Mouse (Mus musculus) urinary bladder, adult 2 months (tissue): ENCODE results near the gene Pip5k1b. TPM values are rescaled to one million over a fixed set of nuclear protein-coding genes. Genes with fewer than 3 reads are reported as not detected.

Experiments
- DNase-seq: peaks from one replicate; pipeline ENCODE4 v3.0.0; 2022; ENCODE audit warnings: low spot score
- polyA plus RNA-seq: library from polyadenylated mRNA; depleted of rRNA; stranded (reverse); fragments of >200 nt; gene quantifications from 2 replicates; pipeline ENCODE4 v1.2.3, GENCODE M21; 2012; rRNA removed

Gene Pip5k1b
- polyA plus RNA-seq, 1 experiment: 1.4 TPM

DNA sequence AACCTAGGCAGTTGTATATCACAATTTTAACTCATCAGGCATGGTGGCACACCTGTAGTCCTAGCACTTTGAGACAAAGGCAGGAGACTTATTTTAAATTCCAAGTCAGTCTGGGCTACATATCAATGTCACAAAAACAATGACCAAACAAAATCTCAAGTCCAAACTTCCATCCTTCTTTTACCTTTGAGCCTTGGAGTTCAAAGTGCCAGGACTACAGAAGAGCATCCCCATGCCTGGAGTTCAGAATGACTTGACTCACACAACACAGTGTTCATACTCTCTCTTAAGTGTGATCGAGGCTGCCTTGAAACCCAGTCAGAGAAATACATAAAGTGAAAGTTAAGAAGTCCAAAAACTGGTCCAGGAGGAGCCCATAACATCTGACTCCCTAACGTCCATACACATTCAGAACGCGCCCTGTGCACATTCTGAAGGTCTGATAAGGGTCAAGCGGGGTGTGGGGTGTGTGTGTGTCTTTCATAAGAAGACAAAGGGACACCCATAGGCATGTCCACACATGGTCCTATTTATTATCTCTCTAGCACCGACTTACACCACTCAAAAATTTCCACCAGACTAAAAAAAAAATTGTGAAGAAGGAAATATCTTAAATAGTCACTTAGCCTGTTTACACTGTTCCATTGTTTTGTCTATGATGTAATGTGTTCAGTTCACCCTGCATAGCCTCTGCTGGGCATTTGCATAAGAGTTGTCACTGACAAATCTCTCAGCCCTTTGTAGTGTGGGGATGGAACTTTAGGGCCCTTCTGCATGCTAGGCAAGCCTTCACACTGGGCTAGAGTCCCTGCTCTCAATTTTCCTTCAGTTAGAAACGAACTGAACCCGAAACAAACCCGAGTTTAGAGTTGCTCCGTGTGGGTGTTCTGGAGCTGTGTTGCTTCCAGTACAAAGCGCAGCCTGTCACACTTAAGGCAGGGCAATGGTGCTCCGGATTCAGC is 296.0 kb downstream of the Pip5k1b start:
- no peak for DNase-seq

DNA sequence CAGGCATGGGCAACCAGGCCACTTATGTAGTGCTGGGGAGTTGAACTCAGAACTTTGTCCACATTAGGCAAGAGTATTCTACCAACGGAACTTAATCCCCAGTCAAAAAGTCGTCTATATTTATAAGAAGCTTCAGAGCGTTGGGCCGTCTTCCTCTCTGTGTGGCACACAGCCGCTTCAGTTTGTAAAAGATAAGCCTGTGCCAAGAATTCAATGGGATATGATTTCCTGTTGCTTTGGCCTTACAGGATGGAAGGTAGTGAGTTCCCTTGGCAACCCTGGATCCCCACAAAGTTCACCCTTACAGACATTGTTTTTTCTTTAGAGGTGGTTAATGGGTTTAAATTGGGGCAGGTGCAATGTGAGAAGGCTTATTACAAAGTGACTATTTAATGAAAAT is 297.3 kb downstream of the Pip5k1b start:
- DNase-seq: no peak

GRCm38 (mm10) chr19:24257962-24258361 is 297.7 kb downstream of the Pip5k1b start:
- no peak for DNase-seq

GRCm38 (mm10) chr19:24253657-24254260 is 301.9 kb downstream of the Pip5k1b start:
- DNase-seq: no peak

DNA sequence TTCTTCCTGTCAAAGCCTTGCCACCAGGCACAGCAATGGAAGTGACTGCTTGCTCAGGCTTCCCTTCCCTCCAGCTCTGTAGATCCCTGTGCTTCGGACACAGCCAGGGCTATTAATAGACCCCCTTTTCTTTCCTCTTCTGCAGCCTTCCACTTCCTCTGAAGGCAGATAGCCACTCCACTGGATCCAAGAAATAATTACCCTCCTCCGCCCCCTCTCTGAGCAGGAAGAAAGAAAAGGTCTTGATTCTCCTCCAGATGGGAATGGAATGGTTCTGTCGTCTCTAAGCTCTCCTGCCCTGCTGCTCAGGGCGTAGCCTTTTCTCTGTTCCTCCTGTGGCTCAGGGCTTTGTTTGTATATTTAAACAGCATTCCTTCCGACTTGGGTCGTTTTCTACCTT is 303.8 kb downstream of the Pip5k1b start:
- no peak for DNase-seq

Other genes starting within 250 kb of the Pip5k1b start
- gene Fam122a, start 78.5 kb downstream of the Pip5k1b start, polyA plus RNA-seq: 22.2 and 24.0 TPM in 2 replicates
- 1.3 and 1.5 TPM in 2 replicates for gene Tmem252, start 118.1 kb upstream of the Pip5k1b start, polyA plus RNA-seq